Mouse (Mus musculus) left cerebral cortex, adult 8-10 months (tissue): Measurements from ENCODE around the gene Zc3h18. TPM values are rescaled to one million over a fixed set of nuclear protein-coding genes. Genes with fewer than 3 reads are reported as not detected.

ENCODE experiments used
- DNase-seq, 2 experiments: peaks; one replicate each; pipeline ENCODE4 v3.0.0; 2022; ENCODE audit warnings: low spot score in 2 of 2
- total RNA-seq, 4 experiments: library from RNA; stranded (reverse); gene quantifications; 2 replicates each; pipeline ENCODE4 v1.2.4; 2022

Zc3h18 gene
- total RNA-seq = 10 to 100 TPM; 38.8 to 41.1 (median 40.4) TPM

- peak; percentile 96 to 99 for DNase-seq
Measured at GRCm38 (mm10) chr8:122376365-122377231, at the start of gene Zc3h18. TSS of gene Zc3h18 (plus strand) at chr8:122376609.

- DNase-seq = no peak
Measured at GRCm38 (mm10) chr8:122329072-122329471, 47.3 kb upstream of the Zc3h18 start.

GRCm38 (mm10) chr8:122329553-122330239 lies 46.7 kb upstream of the Zc3h18 start:
- DNase-seq = no peak

GRCm38 (mm10) chr8:122330446-122331133 lies 45.8 kb upstream of the Zc3h18 start:
- DNase-seq = no peak

GRCm38 (mm10) chr8:122331134-122331523 lies 45.3 kb upstream of the Zc3h18 start:
- no peak for DNase-seq

GRCm38 (mm10) chr8:122332753-122333506 lies 43.5 kb upstream of the Zc3h18 start:
- DNase-seq = peak; percentile 63 to 87

GRCm38 (mm10) chr8:122333531-122333930 lies 42.9 kb upstream of the Zc3h18 start:
- no peak for DNase-seq

GRCm38 (mm10) chr8:122334791-122335490 lies 41.5 kb upstream of the Zc3h18 start:
- no peak for DNase-seq

- no peak for DNase-seq
Measured at GRCm38 (mm10) chr8:122335638-122336250, 40.7 kb upstream of the Zc3h18 start.

GRCm38 (mm10) chr8:122336251-122336910 lies 40.0 kb upstream of the Zc3h18 start:
- no peak for DNase-seq

GRCm38 (mm10) chr8:122338852-122339251 lies 37.6 kb upstream of the Zc3h18 start:
- DNase-seq = no peak

GRCm38 (mm10) chr8:122340761-122341160 lies 35.6 kb upstream of the Zc3h18 start:
- no peak for DNase-seq

- DNase-seq = no peak
Measured at GRCm38 (mm10) chr8:122341790-122342189, 34.6 kb upstream of the Zc3h18 start.

GRCm38 (mm10) chr8:122342362-122342761 lies 34.0 kb upstream of the Zc3h18 start:
- no peak for DNase-seq

- DNase-seq = peak; percentile 56 to 61
Measured at GRCm38 (mm10) chr8:122342806-122343209, 33.6 kb upstream of the Zc3h18 start.

GRCm38 (mm10) chr8:122343341-122343740 lies 33.1 kb upstream of the Zc3h18 start:
- no peak for DNase-seq

- DNase-seq = no peak
Measured at GRCm38 (mm10) chr8:122343758-122344157, 32.7 kb upstream of the Zc3h18 start.

GRCm38 (mm10) chr8:122344219-122344618 lies 32.2 kb upstream of the Zc3h18 start:
- DNase-seq = no peak
